Mouse (Mus musculus) forebrain, postnatal 0 days (tissue): ENCODE results near the gene Tspan18. TPM values are rescaled to one million over a fixed set of nuclear protein-coding genes. Genes with fewer than 3 reads are reported as not detected.

ENCODE experiments used
- ATAC-seq: fragments of 200-750 bp; cut with Nextera tagmentation; 2 replicates; pipeline ENCODE4 v1.8.0; 2017; ENCODE audit warnings: mild to moderate bottlenecking, moderate library complexity
- DNase-seq: peaks from one replicate; pipeline ENCODE4 v3.0.0-alpha.2; 2015
- H3K27ac ChIP-seq: fragments of 300-500 bp; sonication (generic); 2 replicates; pipeline ENCODE4 v1.5.1; 2014; ENCODE audit warnings: low read depth, mild to moderate bottlenecking, antibody characterized with exemption, low read length, moderate library complexity, mixed read lengths
- H3K27me3 ChIP-seq: fragments of 300-500 bp; sonication (generic); 2 replicates; pipeline ENCODE4 v1.6.1; 2014; ENCODE audit warnings: mild to moderate bottlenecking, low read length, mixed read lengths; ENCODE audit not compliant: insufficient read depth
- H3K36me3 ChIP-seq: fragments of 300-500 bp; sonication (generic); 2 replicates; pipeline ENCODE4 v1.6.1; 2014; ENCODE audit warnings: mild to moderate bottlenecking, moderate library complexity; ENCODE audit not compliant: insufficient read depth
- H3K4me1 ChIP-seq: fragments of 300-500 bp; sonication (generic); 2 replicates; pipeline ENCODE4 v1.6.1; 2014; ENCODE audit warnings: antibody characterized with exemption; ENCODE audit not compliant: insufficient read depth
- H3K4me2 ChIP-seq: fragments of 300-500 bp; sonication (generic); 2 replicates; pipeline ENCODE4 v1.6.1; 2014; ENCODE audit warnings: low read depth, mild to moderate bottlenecking, moderate library complexity
- H3K4me3 ChIP-seq: fragments of 300-500 bp; sonication (generic); 2 replicates; pipeline ENCODE4 v1.5.1; 2014; ENCODE audit warnings: low read depth, low read length, mixed read lengths
- H3K9ac ChIP-seq: fragments of 300-500 bp; sonication (generic); 2 replicates; pipeline ENCODE4 v1.6.1; 2014; ENCODE audit warnings: mild to moderate bottlenecking
- H3K9me3 ChIP-seq: fragments of 300-500 bp; sonication (generic); 2 replicates; pipeline ENCODE4 v1.6.1; 2016; ENCODE audit warnings: low read length
- CTCF ChIP-seq: sonication (generic); IDR thresholded peaks from 2 replicates; pipeline ENCODE4 v1.5.1; 2016; ENCODE audit warnings: antibody characterized with exemption, control low read depth, low read depth
- WGBS: fragments of 180-500 bp; shearing (Covaris S2); extraction: QIAGEN DNeasy Blood & Tissue Kit; methylation state at CpG from one replicate; pipeline ENCODE4 v1.1.7; 2014; 5-methylcytosine and 5-hydroxymethylcytosine counted together
- polyA plus RNA-seq: library from polyadenylated mRNA; unstranded; fragments of >200 nt; fragmentation: Nextera tagmentation; extraction: Ambion mirVana; gene quantifications from 2 replicates; pipeline ENCODE4 v1.2.1, GENCODE M21; 2015
- total RNA-seq: library from RNA; depleted of rRNA; stranded (reverse); fragments of >200 nt; gene quantifications from 2 replicates; pipeline ENCODE4 v1.2.3, GENCODE M21; 2014

Tspan18 gene
- total and polyA plus RNA-seq, 2 experiments from 2014 or later, result 14.4 to 23.1 TPM

GRCm38 (mm10) chr2:93218353-93218990 is 115.8 kb downstream of the Tspan18 start:
- Histone ChIP-seq H3K4me3 (no peak overlapping the region), H3K36me3 (no peaks in the 10 kb centered on the region; the same call in 1 of the 2 replicates), H3K27me3 (no peaks in the 10 kb centered on the region), H3K9me3 (no peaks in the 10 kb centered on the region), H3K9ac (no peak overlapping the region), H3K4me2 (no peak overlapping the region), H3K4me1 (0 out of 2 replicates have a peak, but pooled peaks cover 4% of the 10 kb centered on the region), H3K27ac (no peak overlapping the region)
- DNase-seq (no peak), ATAC-seq (no peak)
- no peak for TF ChIP-seq CTCF
- 64% methylated on average over 7 of the region's 7 CpGs for WGBS

DNA sequence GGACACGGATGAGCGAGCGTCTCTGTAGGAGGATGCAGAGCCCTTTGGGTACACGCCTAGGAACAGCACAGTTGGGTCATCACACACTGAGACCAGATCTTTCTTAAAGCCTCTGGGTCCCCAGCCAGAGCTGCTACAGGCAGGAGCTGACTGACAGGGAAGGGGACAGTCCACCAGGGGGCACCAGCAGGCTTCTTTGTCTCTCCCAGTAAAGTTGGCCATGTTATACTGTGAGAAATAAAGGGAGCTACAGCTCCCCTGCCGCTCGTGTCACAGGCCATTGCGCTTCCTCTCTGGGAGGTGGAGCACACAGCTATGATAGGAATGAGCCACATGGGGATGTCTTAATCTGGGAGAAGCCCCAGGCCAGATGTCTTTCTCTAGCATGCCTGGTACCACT is 117.3 kb downstream of the Tspan18 start:
- H3K9me3 ChIP-seq, result no peaks in the 10 kb centered on the region
- H3K4me2 ChIP-seq, result no peak overlapping the region
- no peaks in the 10 kb centered on the region for H3K27me3 ChIP-seq
- ATAC-seq, result peak; percentile 92
- H3K4me1 ChIP-seq, result 0 out of 2 replicates have a peak, but pooled peaks cover 4% of the 10 kb centered on the region
- no peak overlapping the region for H3K9ac ChIP-seq
- 16% methylated on average over 7 of the region's 7 CpGs for WGBS
- TF ChIP-seq CTCF, result peak; percentile 88
- H3K36me3 ChIP-seq, result no peaks in the 10 kb centered on the region; the same call in 1 of the 2 replicates
- no peak overlapping the region for H3K4me3 ChIP-seq
- DNase-seq, result peak; percentile 92
- no peak overlapping the region for H3K27ac ChIP-seq

DNA sequence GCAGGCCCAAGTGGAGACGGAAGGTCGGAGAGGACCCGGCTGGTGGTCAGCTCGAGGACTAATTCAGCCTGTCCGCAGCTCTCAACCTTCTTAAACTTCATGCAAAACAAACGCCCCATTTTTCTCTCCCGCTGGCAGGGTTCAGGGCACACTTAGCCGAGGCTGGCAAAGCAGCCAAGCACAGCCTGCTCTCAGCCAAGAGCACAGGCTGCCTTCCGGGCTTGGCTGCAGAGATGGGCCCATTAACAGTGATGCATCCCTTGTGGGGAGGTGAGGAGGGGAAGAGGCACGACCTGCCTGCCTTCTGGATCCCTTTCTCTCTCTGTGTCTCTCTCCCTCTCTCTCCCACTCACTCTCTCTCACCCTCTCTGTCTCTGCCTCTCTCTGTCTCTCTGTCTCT is 118.5 kb downstream of the Tspan18 start:
- Histone ChIP-seq H3K9ac (no peak overlapping the region), H3K9me3 (no peaks in the 10 kb centered on the region), H3K4me1 (0 out of 2 replicates have a peak, but pooled peaks cover 4% of the 10 kb centered on the region), H3K36me3 (no peaks in the 10 kb centered on the region; the same call in 1 of the 2 replicates), H3K27ac (no peak overlapping the region), H3K4me2 (no peak overlapping the region), H3K4me3 (no peak overlapping the region), H3K27me3 (no peaks in the 10 kb centered on the region)
- TF ChIP-seq CTCF, result no peak
- WGBS, result 73% methylated on average over 10 of the region's 10 CpGs
- DNase-seq (no peak), ATAC-seq (no peak)

GRCm38 (mm10) chr2:93214192-93214591 is 120.1 kb downstream of the Tspan18 start:
- no peak for DNase-seq
- WGBS, result 69% methylated on average over 1 of the region's 1 CpGs

GRCm38 (mm10) chr2:93212865-93213264 is 121.4 kb downstream of the Tspan18 start:
- Histone ChIP-seq H3K9me3 (no peaks in the 10 kb centered on the region), H3K36me3 (peaks cover 3% of the 10 kb centered on the region), H3K4me2 (no peak overlapping the region), H3K4me1 (0 out of 2 replicates have a peak, but pooled peaks cover 4% of the 10 kb centered on the region), H3K27me3 (no peaks in the 10 kb centered on the region), H3K27ac (no peak overlapping the region), H3K9ac (no peak overlapping the region), H3K4me3 (no peak overlapping the region)
- ATAC-seq (no peak), DNase-seq (no peak)
- TF ChIP-seq CTCF, result no peak
- 90% methylated on average over 2 of the region's 2 CpGs for WGBS

More at GRCm38 (mm10) chr2:93214192-93214591, 120.1 kb downstream of the Tspan18 start:
- no peak for ATAC-seq
- no peak for TF ChIP-seq CTCF
- H3K4me2 ChIP-seq, result no peak overlapping the region
- no peak overlapping the region for H3K4me3 ChIP-seq
- H3K27me3 ChIP-seq, result no peaks in the 10 kb centered on the region
- no peaks in the 10 kb centered on the region for H3K9me3 ChIP-seq
- H3K9ac ChIP-seq, result no peak overlapping the region
- no peaks in the 10 kb centered on the region; the same call in none of the 2 replicates for H3K36me3 ChIP-seq
- H3K27ac ChIP-seq, result no peak overlapping the region
- H3K4me1 ChIP-seq, result 0 out of 2 replicates have a peak, but pooled peaks cover 4% of the 10 kb centered on the region

- Histone ChIP-seq H3K9me3 (no peaks in the 10 kb centered on the region), H3K9ac (no peak overlapping the region), H3K4me3 (no peak overlapping the region), H3K27ac (no peak overlapping the region), H3K27me3 (no peaks in the 10 kb centered on the region), H3K36me3 (peaks cover 5% of the 10 kb centered on the region), H3K4me2 (no peak overlapping the region), H3K4me1 (0 out of 2 replicates have a peak, but pooled peaks cover 2% of the 10 kb centered on the region)
- WGBS, result 87% methylated on average over 2 of the region's 2 CpGs
- TF ChIP-seq CTCF, result 0 out of 2 replicates have a peak, but pooled peaks have one; percentile 27
- no peak for DNase-seq
- no peak for ATAC-seq
These were observed 121.9 kb downstream of the Tspan18 start for GRCm38 (mm10) chr2:93212386-93212785.

GRCm38 (mm10) chr2:93206126-93206525 is 128.2 kb downstream of the Tspan18 start:
- Histone ChIP-seq H3K27ac (no peak overlapping the region), H3K9ac (no peak overlapping the region), H3K4me1 (no peaks in the 10 kb centered on the region), H3K4me3 (no peak overlapping the region), H3K9me3 (no peaks in the 10 kb centered on the region), H3K27me3 (no peaks in the 10 kb centered on the region), H3K36me3 (peaks cover 11% of the 10 kb centered on the region), H3K4me2 (no peak overlapping the region)
- ATAC-seq, result no peak
- no peak for TF ChIP-seq CTCF
- 96% methylated on average over 1 of the region's 1 CpGs for WGBS
- DNase-seq, result no peak
